In the genomic region with DNA sequence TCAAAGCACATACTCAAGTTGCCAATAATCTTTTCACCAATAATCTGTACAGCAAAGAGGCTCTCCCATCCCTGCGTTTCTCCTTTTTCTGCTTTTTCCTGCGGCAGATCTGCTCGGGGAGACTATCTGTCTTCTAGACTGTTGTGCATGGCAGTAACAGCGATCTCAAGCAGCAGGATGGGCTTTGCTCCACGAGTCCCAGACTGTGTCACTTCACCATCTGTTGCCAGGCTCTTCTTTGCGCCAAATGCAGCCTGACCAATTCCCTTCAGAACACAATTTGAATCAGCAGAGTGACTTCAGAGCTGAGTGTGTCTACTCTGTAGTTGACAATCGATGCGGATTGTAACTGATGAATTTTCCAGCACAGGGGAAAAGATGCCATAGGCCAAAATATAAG, we compare ENCODE assay signal across 13 mouse cellular contexts.
DNase-seq lines count a peak whose midpoint lies in the region; ATAC-seq lines count a peak whose summit lies in the region.
"Had no signal": no experiment of that assay in that cellular context is flagged by ENCODE, and none has a peak within 500 bp of the region (broad histone marks: within the 10 kb centered on the region; RNA-seq: fewer than 3 reads in every experiment).

No protein-coding gene starts in this region.

- no peak overlapping the region for H3K4me2 ChIP-seq in hindbrain, embryonic 15.5 days
- H3K4me2 ChIP-seq in hindbrain, embryonic 12.5 days (replicated peaks), result no peak overlapping the region

- 0 out of 2 replicates have a peak overlapping the region, but pooled peaks have one; percentile 34 for H3K27ac ChIP-seq in hindbrain, embryonic 15.5 days (replicated peaks)
- H3K27ac ChIP-seq in hindbrain, embryonic 12.5 days, result no peak overlapping the region

- H3K4me3 ChIP-seq in hindbrain, embryonic 15.5 days, result no peak overlapping the region
- no peak overlapping the region for H3K4me3 ChIP-seq in hindbrain, embryonic 12.5 days

- no peaks in the 10 kb centered on the region for H3K36me3 ChIP-seq in hindbrain, embryonic 15.5 days
- H3K36me3 ChIP-seq in hindbrain, embryonic 12.5 days, result no peaks in the 10 kb centered on the region

- H3K9ac ChIP-seq in hindbrain, embryonic 15.5 days, result no peak overlapping the region
- H3K9ac ChIP-seq in hindbrain, embryonic 12.5 days, result no peak overlapping the region
- H3K9ac ChIP-seq: liver, postnatal 0 days had no signal

- no peaks in the 10 kb centered on the region for H3K9me3 ChIP-seq in hindbrain, embryonic 15.5 days
- no peaks in the 10 kb centered on the region for H3K9me3 ChIP-seq in hindbrain, embryonic 12.5 days (replicated peaks)

- peaks cover 9% of the 10 kb centered on the region for H3K4me1 ChIP-seq in hindbrain, embryonic 15.5 days (replicated peaks)
- no peaks in the 10 kb centered on the region for H3K4me1 ChIP-seq in hindbrain, embryonic 12.5 days

- H3K27me3 ChIP-seq in hindbrain, embryonic 15.5 days, result no peaks in the 10 kb centered on the region
- H3K27me3 ChIP-seq in hindbrain, embryonic 12.5 days, result no peaks in the 10 kb centered on the region

- DNase-seq in brain, embryonic 18.5 days (ENCODE audit: low read depth, low spot score), result peak; percentile 39
- peak; percentile 89 to 93 for DNase-seq in cerebellum, postnatal 14 days
- peak; percentile 33 to 52 for DNase-seq in left cerebral cortex, adult 18-20 months (ENCODE audit: low spot score in 2 of 2)
- no peak for DNase-seq in spleen, postnatal 14 days (ENCODE audit: low spot score in 2 of 2)
- DNase-seq in adrenal gland, postnatal 25 days, result no peak
- no peak for DNase-seq in ovary, postnatal 10 days (ENCODE audit: low spot score)
- DNase-seq: adrenal gland, postnatal 14 days; heart, postnatal 4 days; kidney, adult 9 months; liver, postnatal 0 days; thymus, postnatal 14 days had no signal

- 55% methylated on average over 8 of the region's 8 CpGs for WGBS in hindbrain, embryonic 15.5 days
- 80% methylated on average over 8 of the region's 8 CpGs for WGBS in hindbrain, embryonic 12.5 days

- ATAC-seq in hindbrain, embryonic 15.5 days (ENCODE audit: low FRiP score, low read depth), result peak; percentile 23; the same call in 1 of the 2 replicates
- ATAC-seq in hindbrain, embryonic 12.5 days (ENCODE audit: low FRiP score), result no peak
- ATAC-seq: liver, postnatal 0 days had no signal

Comparison
In these comparisons a context has a peak if more than half of its experiments do, and no peak if none do; other contexts are left out.
1. DNase-seq: peak in brain, embryonic 18.5 days (single experiment), cerebellum, postnatal 14 days (2 of 2) and left cerebral cortex, adult 18-20 months (2 of 2); none in spleen, postnatal 14 days (0 of 2), adrenal gland, postnatal 25 days (single experiment) and ovary, postnatal 10 days (single experiment).